28 mouse cellular contexts compared by ENCODE assay signal in the genomic region with DNA sequence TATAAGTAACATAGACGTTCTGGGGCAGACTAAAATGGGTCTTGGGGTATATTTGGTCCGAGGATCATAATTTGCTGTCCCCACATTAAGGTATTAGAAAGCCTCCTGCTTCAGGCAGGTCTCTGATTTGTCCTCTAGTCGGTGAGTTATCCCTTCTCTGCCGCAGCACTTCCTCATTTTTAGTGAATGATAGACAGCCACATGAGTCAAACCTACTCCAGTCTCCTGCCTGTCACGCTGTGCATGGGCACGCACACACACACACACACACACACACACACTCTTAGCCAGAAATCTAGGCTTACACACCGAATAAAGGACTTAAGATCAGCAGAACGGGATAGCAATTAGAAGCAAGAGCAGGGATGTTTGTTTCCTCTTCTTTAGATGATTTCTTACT. TPM values are rescaled to one million over a fixed set of nuclear protein-coding genes. Genes with fewer than 3 reads are reported as not detected.
DNase-seq lines count a peak whose midpoint lies in the region; ATAC-seq and TF ChIP-seq lines count a peak whose summit lies in the region.
"Had no signal": no experiment of that assay in that cellular context is flagged by ENCODE, and none has a peak within 500 bp of the region (broad histone marks: within the 10 kb centered on the region; RNA-seq: fewer than 3 reads in every experiment).

No protein-coding gene starts in this region.

- no peak for TF ChIP-seq CTCF in lung, postnatal 0 days (IDR thresholded peaks at IDR 0.05)

- no peaks in the 10 kb centered on the region for H3K4me1 ChIP-seq in lung, postnatal 0 days (ENCODE audit: insufficient read depth, low read depth, low read length)

- no peak overlapping the region for H3K27ac ChIP-seq in lung, postnatal 0 days (ENCODE audit: low read length)
- H3K27ac ChIP-seq: embryonic facial prominence, embryonic 15.5 days; forebrain, embryonic 10.5 days; gastrocnemius, adult 2 months; heart, adult 2 months; heart, embryonic 15.5 days; hindbrain, embryonic 15.5 days had no signal

- H3K36me3 ChIP-seq in lung, postnatal 0 days (ENCODE audit: insufficient read depth, low read length), result no peaks in the 10 kb centered on the region
- H3K36me3 ChIP-seq: embryonic facial prominence, embryonic 15.5 days; forebrain, embryonic 10.5 days; G1E; heart, embryonic 15.5 days; hindbrain, embryonic 15.5 days had no signal

- peak; percentile 83 for DNase-seq in heart, adult 11 months
- DNase-seq in heart, adult 18-20 months, result no peak
- no peak for DNase-seq in ovary, postnatal 14 days (ENCODE audit: low spot score)
- DNase-seq in lung, postnatal 0 days (ENCODE audit: low spot score), result no peak
- no peak for DNase-seq in layer of hippocampus, postnatal 36 days
- no peak for DNase-seq in thymus, postnatal 14 days
- DNase-seq: adrenal gland, adult 2 months; adrenal gland, postnatal 25 days; cerebellum, adult 18-20 months; cerebellum, adult 9-11 months; cerebellum, postnatal 36 days; gastrocnemius, adult 2 months; gastrocnemius, postnatal 25 days; heart, adult 2 months; heart, postnatal 14 days had no signal

- no peak for TF ChIP-seq EP300 in lung, postnatal 0 days (IDR thresholded peaks at IDR 0.05)

- H3K9ac ChIP-seq in lung, postnatal 0 days (replicated peaks; ENCODE audit: low read depth), result no peak overlapping the region
- H3K9ac ChIP-seq: embryonic facial prominence, embryonic 15.5 days; heart, embryonic 15.5 days; hindbrain, embryonic 15.5 days had no signal

- H3K4me2 ChIP-seq in lung, postnatal 0 days (replicated peaks; ENCODE audit: low read depth, low read length), result no peak overlapping the region
- H3K4me2 ChIP-seq: embryonic facial prominence, embryonic 15.5 days; heart, embryonic 11.5 days; heart, embryonic 15.5 days; hindbrain, embryonic 15.5 days had no signal

- no peaks in the 10 kb centered on the region for H3K9me3 ChIP-seq in lung, postnatal 0 days (ENCODE audit: low read length)
- H3K9me3 ChIP-seq: embryonic facial prominence, embryonic 15.5 days; forebrain, embryonic 10.5 days; G1E; heart, embryonic 15.5 days; hindbrain, embryonic 15.5 days had no signal

- H3K4me3 ChIP-seq in lung, postnatal 0 days (ENCODE audit: low read depth, low read length), result no peak overlapping the region
- H3K4me3 ChIP-seq: embryonic facial prominence, embryonic 15.5 days; erythroblast, embryonic 14.5 days; forebrain, embryonic 10.5 days; gastrocnemius, adult 2 months; heart, adult 2 months; heart, embryonic 15.5 days; hindbrain, embryonic 15.5 days had no signal

- no peaks in the 10 kb centered on the region for H3K27me3 ChIP-seq in lung, postnatal 0 days (replicated peaks; ENCODE audit: insufficient read depth, low read length)
- H3K27me3 ChIP-seq: embryonic facial prominence, embryonic 15.5 days; heart, embryonic 15.5 days; hindbrain, embryonic 15.5 days; Patski had no signal

- 76% methylated on average over 8 of the region's 8 CpGs for WGBS in lung, postnatal 0 days

- peak; percentile 93 for ATAC-seq in common myeloid progenitor, adult 5-6 weeks (replicated peaks; ENCODE audit: low read depth, poor library complexity, severe bottlenecking)
- peak; percentile 88 for ATAC-seq in megakaryocyte progenitor cell, adult 5-6 weeks (replicated peaks; ENCODE audit: poor library complexity)
- no peak for ATAC-seq in lung, postnatal 0 days
- ATAC-seq: activated CD4-positive, CD25-positive, alpha-beta regulatory T cell, adult 4 months; forebrain, embryonic 14.5 days; Patski had no signal

RNA-seq across cellular contexts. Expression of a gene that starts 21.6 kb away (rescaled TPM):
- 10 to 100 TPM; 25.7 to 31.5 TPM for total RNA-seq in heart, adult 18-20 months (2021)
- total RNA-seq in common myeloid progenitor, adult 5-6 weeks (2017), result 0.37 and 5.1 TPM in 2 replicates
- total RNA-seq in megakaryocyte progenitor cell, adult 5-6 weeks (2015), result 0.49 and 1.3 TPM in 2 replicates
- 0.78 TPM in 1 of 2 replicates, not detected in the other for total RNA-seq in megakaryocyte progenitor cell, adult 5-6 weeks (2017)
- 14.0 and 14.3 TPM in 2 replicates for polyA plus RNA-seq in lung, postnatal 0 days (2015; fragmentation: Nextera tagmentation; extraction: Ambion mirVana)
- total RNA-seq in layer of hippocampus, postnatal 36 days (2021), result 10 to 100 TPM; 45.8 to 46.6 TPM

RNA-seq across cellular contexts. Expression of a gene that starts 34.8 kb away (rescaled TPM):
- not detected for total RNA-seq in heart, adult 18-20 months (2021)
- total RNA-seq in common myeloid progenitor, adult 5-6 weeks (2017), result not detected in 2 replicates
- total RNA-seq in megakaryocyte progenitor cell, adult 5-6 weeks (2015), result not detected in 2 replicates
- not detected in 2 replicates for total RNA-seq in megakaryocyte progenitor cell, adult 5-6 weeks (2017)
- not detected in 2 replicates for polyA plus RNA-seq in lung, postnatal 0 days (2015; fragmentation: Nextera tagmentation; extraction: Ambion mirVana)
- total RNA-seq in layer of hippocampus, postnatal 36 days (2021), result not detected
- total RNA-seq: adrenal gland, adult 2 months; adrenal gland, postnatal 25 days; G1E; gastrocnemius, adult 2 months; gastrocnemius, postnatal 25 days; heart, adult 2 months; heart, postnatal 14 days had no signal
- polyA plus RNA-seq: activated CD4-positive, CD25-positive, alpha-beta regulatory T cell, adult 4 months; adrenal gland, adult 2 months; embryonic facial prominence, embryonic 11.5 days; embryonic facial prominence, embryonic 15.5 days; erythroblast, embryonic 14.5 days; G1E; heart, adult 2 months; heart, embryonic 11.5 days; heart, embryonic 15.5 days; Patski had no signal
